Mouse (Mus musculus) c-Kit-positive CD71-negative TER-119-negative erythroid progenitor cells, embryonic 14.5 days (primary cell): Measurements from ENCODE around the gene Cyp1b1.

Source experiments
- DNase-seq: peaks from one replicate; pipeline ENCODE4 v3.0.0-alpha.2; 2013; ENCODE audit warnings: low read depth

The Cyp1b1 gene

GRCm38 (mm10) chr17:79713643-79714367, 1.1 kb downstream of the Cyp1b1 start:
- DNase-seq = no peak

DNA sequence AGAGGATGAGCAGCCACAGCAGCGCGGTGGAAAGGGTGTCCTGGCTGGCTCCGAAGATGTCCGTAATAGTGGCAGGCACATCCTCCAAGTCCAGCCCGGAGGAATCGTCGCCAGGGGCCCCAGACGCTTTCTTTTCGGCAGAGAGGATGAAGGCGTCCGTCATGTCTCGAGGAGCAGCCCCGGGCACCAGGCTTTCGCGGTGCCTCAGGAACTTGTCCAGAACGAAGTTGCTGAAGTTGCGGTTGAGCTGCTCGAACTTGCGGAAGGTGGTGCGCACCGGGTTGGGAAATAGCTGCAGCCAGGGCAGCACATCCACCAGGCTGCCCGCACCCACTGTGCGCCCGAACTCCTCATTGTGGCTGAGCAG, 1.6 kb downstream of the Cyp1b1 start:
- no peak for DNase-seq

DNA sequence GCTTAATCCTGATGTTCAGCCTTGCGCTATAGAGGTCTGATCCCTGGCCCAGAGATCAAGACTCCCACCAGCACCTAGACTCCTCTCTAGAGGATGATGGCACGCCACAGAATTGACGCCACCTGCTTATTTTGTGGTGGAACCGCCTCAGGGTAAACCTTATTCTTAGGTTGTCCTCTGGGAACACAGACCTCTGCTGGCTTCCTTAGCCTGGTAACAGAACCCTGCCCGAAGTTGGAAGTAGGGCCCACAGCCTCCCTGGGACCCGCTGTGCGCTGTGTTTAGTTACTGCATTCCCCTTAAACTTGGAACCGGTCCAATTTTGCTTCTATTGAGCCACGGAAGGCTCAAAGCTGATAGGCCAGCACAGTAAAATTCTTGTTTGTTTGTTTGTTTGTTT, 2.3 kb downstream of the Cyp1b1 start:
- no peak for DNase-seq

GRCm38 (mm10) chr17:79711944-79712343, 2.9 kb downstream of the Cyp1b1 start:
- DNase-seq = no peak

DNA sequence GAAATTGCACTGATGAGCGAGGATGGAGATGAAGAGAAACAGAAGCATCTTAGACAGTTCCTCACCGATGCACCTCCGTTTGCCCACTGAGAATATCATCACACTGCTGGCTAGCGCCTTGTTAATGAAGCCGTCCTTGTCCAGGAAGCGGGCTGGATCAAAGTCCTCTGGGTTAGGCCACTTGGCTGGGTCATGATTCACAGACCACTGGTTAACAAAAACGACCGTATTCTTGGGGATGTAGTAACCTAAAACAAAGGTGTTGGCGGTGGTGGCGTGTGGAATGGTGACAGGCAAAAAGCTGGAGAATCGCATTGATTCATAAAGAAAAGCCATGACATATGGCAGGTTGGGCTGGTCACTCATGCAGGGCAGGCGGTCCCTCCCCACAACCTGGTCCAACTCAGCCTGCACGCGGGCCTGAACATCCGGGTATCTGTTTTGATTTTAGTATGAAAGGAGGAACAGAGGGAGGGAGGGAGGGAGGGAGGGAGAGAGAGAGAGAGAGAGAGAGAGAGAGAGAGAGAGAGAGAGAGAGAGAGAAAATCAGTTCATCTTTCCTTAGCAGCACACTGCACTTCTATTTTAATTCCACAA, 4.5 kb downstream of the Cyp1b1 start:
- no peak for DNase-seq

DNA sequence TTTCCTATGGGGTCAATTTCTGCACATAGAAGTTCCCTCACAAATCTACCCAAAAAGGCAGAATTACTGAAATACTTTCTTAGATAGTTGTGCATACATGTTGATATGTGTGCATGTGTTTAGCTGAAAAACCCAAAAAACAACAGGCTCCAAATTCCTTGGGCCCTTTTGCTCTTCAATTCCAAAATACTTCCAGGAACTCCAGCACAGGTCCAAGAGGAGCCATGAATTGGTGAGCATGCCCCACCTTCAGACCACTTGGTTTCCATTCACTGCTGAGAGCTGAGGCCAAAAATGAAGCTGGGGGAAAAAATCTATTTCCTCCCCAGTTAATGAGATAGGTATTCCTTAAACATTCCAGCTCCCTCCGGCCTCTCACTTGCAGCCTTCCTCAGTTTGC, 5.1 kb downstream of the Cyp1b1 start:
- DNase-seq = no peak

DNA sequence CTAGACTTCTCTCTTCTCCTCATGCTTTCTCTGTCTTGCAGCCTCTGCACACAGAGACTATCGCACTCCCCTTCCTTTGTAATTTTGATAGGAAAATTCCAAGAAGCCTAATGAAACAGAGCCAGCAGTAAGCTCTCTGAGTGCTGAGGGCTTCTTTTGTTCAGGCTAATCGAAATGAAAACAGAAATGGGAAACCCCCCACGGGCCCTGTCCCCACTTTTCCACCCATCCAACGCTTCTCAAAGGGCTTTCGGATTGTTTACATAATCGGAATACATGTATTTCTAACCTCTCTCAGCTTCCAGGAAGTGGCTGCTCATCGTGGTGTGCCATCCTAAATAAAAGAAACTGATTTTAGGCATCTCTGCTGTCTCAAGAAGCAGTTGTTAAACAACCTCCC, 6.7 kb downstream of the Cyp1b1 start:
- no peak for DNase-seq

GRCm38 (mm10) chr17:79705671-79706455, 9.0 kb downstream of the Cyp1b1 start:
- no peak for DNase-seq

GRCm38 (mm10) chr17:79700871-79701270, 14.0 kb downstream of the Cyp1b1 start:
- DNase-seq = no peak

DNA sequence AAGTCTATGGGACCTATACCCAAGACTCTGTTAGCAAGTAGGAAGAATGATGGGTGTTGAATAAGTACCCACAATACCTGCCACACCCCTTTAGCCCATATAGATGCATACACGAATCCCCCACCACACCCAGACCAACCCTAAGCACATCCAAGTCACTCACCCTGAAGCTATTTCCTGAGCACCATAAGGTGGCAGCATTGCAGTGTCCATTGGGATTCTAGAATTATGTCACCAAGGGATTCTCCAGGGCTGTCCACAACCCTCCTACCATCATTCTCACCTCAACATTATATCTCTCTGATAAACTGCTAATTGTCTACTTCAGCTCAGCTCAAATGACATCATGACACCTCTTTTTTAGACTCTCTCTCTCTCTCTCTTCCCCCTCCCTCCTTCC, 15.7 kb downstream of the Cyp1b1 start:
- no peak for DNase-seq

DNA sequence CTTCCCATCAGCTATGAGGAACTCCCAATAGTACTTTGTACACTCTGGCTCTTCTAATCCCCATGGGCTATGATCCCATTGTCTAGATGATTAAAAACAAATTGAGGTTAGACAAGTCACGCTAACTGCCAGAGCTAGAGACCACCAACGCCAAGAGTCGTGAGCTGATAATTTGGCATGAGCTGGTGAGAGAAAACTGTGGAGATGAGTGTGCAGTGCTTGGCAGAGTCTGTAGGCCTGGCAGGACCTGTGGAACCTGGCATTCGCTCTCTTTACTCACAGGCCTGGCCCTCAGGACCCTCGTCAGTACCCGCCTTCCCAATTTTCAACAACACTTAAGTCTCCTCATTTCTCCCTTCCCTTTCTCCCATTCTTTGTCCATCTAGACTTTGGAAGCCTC, 19.3 kb downstream of the Cyp1b1 start:
- no peak for DNase-seq

DNA sequence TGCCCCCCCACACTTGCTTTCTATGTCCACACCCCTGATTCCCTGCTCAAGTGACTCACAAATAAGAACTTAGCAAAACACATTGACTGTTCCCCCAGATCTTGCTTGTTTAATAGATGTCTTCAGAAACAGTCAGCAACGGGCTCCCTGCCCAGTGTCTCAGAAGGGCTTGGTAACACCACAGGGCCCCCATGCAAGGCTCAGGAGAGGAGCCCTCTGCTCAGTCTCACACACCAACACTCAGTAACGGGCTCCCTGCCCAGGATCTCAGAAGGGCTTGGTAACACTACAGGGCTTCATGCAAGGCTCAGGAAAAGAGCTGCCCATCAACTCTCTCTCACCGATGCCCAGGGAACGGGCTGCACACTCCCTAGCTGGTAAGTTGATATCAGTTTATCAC, 19.8 kb downstream of the Cyp1b1 start:
- DNase-seq = no peak

DNA sequence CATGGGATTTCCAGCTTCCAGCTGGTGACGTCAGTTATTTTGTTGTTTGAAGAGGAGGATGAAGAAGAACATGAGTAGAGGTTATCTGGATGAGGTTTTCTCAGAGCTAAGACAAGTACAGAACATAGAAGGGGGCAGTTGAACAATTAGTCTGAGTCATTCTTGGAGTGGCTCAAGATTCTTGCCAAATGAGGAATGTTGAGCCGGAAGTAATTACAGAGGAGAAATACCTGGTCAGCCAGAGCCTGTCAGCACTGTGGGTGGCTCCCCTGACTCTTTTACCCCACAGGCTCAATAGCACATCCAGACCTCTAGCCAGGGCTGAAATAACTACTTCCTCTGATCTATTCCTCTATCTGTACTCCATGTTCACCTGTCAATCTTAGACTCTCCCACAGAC, 44.0 kb downstream of the Cyp1b1 start:
- DNase-seq = no peak

- DNase-seq = no peak
These were observed 50.8 kb downstream of the Cyp1b1 start for GRCm38 (mm10) chr17:79664106-79664417.

- DNase-seq = peak; percentile 28
These were observed 51.3 kb downstream of the Cyp1b1 start for GRCm38 (mm10) chr17:79663393-79664105.

DNA sequence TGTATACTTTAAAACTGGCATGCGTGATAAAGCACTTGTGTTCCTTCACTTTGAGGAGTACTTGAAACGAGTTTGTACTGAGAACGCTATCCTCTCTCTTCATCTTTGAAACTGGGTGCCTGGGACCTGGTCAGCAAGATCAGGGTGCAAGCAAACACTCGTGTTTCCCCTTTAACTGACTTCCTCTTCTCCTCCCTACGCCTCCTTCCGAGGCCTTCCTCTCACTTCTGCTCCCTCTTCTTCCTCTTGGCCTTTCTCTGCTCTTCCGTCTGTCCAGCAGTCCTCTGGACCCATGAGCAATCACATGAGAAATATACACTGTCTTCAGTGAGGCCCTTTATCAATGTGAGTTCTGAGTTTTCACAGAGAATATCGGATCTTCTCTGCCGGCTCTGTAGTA, 53.0 kb downstream of the Cyp1b1 start:
- no peak for DNase-seq

- peak; percentile 41 for DNase-seq
These were observed 53.5 kb downstream of the Cyp1b1 start for GRCm38 (mm10) chr17:79661387-79661786.

DNA sequence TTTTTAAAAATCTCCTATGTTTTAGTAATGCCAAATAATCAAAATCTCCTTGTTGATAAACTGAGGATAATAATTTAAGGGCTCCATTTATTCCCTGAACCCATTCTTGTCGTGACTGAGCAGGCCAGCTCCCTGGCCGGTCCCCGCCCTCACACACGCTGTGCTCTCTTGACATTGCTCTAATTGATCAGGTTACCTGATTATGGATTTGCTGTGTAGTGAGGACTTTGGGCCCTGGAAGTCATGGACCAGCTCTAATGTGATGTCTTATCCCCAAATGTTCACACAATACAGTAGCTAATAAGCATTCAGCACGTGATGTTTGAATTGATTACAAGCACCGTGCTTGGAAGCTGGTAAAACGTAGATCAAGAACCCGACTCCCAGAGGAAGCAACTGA, 56.0 kb downstream of the Cyp1b1 start:
- no peak for DNase-seq

DNA sequence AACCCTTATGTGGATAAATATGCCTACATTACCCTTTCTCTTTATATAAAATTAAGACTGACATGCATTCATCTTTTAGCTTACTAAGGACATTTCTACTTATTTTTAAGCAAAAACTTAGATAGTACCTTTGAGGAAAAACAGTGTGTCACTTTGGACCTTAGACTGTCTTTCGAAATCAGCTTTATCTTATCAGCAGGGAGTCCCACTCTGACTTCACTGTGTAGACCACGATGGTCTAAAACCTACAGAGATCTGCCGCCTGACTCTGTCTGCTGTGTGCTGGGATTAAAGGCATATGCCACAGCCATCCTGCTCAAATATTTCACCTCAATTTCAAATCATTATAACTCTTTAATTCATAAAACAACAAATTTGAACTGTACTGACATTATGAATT, 56.4 kb downstream of the Cyp1b1 start:
- DNase-seq = no peak

GRCm38 (mm10) chr17:79657785-79658184, 57.1 kb downstream of the Cyp1b1 start:
- DNase-seq = no peak

DNA sequence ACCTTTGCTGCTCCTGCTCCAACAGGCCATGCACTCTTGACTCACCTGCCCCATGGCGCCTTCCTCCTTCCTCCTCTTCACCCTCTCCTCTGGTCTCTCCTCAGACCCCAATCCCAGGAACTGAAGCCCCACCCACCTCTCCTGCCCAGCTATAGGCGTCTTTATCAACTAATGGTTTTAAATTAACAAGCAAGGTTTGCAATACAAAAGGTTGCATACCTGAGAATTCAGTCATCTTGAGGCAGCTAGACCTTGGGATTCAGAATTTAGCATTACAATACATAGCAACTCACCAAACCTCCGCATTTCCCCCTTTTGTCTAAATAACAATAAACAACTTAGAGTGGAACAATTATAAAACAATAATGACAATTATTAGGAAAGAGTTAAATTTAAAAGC, 60.7 kb downstream of the Cyp1b1 start:
- DNase-seq = no peak

DNA sequence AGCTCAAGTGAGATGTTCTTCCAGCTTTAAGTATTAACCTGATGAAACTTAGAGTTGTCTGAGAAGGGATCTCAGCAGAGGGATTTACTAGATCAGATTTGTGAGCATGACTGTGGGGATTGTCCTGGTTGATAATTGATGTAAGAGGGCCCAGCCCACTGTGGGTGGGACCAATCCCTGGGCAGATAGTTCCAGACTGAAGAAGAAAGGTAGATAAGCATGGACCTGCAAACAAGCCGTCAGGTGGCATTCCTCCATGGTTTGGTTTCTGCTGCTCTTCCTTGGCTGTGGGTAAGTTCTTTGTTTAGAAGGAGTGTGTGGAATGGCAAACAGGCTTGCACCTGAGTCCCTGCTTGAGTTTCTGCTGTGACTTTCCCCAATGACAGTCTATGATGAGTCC, 61.7 kb downstream of the Cyp1b1 start:
- no peak for DNase-seq
